Mouse (Mus musculus) bone marrow macrophage, adult 2 months (primary cell): ENCODE data around the gene Pepd.

Experiments
- CTCF ChIP-seq: IDR thresholded peaks from 2 replicates; pipeline ENCODE4 v1.5.1; 2012; ENCODE audit warnings: low read depth, mild to moderate bottlenecking, low read length, moderate library complexity
- POLR2A ChIP-seq: IDR thresholded peaks from 2 replicates; pipeline ENCODE4 v1.6.1; 2012; ENCODE audit warnings: mild to moderate bottlenecking, low read depth, low read length, borderline replicate concordance

DNA sequence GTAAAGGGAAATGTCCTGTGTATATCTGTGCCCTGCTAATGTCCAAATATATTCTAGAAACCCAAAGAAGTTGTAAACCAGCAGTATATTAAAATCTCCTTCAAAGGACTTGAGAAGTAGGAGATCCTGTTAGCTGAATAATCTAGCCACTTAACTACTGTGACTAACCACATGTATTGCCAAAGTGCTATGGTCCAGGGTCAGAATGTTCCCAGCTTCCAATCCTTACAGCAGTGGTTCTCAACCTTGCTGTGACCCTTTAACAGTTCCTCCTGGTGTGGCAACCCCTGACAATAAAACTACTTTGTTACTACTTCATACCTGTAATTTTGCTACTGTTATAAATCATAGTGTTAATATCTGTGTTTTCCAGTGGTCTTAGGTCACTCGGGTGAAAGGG, 146.2 kb downstream of the Pepd start:
- TF ChIP-seq POLR2A: no peak
- TF ChIP-seq CTCF: no peak
